Mouse (Mus musculus): Measurements from ENCODE around the gene Fam228b. TPM values are rescaled to one million over a fixed set of nuclear protein-coding genes. Genes with fewer than 3 reads are reported as not detected.
"Not testable (repeated sequence)": the region's sequence is repeated elsewhere in the genome, so short reads cannot be mapped to it uniquely, and the experiment has no call there.

Fam228b gene
- polyA plus RNA-seq, 1 experiment, result not detected

DNA sequence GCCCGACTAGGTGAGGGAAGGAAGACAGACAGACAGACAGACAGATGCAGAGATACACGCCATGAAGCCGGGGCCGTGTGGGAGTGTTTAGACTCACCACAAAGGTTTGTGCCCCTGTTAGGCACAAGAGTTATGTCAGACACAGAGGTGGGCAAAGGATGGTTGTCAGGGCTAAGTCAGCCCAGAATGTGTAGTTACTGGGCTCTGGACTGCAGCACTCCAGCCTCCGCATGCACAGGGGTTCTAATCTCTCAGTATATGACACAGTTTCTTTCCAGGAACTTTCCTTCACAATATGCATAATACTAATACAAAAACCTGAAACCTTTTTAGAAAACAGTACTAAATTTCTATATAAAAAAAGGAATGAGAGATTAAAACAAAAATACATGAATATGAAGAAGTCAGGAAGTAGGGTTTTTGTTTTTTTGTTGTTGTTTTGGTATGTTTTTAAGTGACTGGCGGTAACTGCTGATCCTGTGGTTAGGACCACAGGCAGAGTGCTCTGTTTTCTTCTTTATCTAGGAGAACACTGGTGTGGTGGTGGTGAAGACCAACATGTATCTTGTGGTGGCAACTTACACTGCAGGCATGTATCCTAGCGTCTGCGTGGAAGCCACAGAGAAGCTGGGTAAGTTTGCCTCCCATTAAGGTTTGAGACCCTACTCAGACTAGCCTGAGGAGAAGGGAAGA lies 6.0 kb upstream of the Fam228b start:
- 54% methylated on average over 8 of the region's 8 CpGs for WGBS
- Histone ChIP-seq H3K4me1 (ENCODE audit: control insufficient read depth, insufficient read depth, low read length) (no peaks in the 10 kb centered on the region), H3K4me3 (replicated peaks; ENCODE audit: control insufficient read depth, low read depth, low read length) (no peak overlapping the region), H3K27ac (ENCODE audit: control insufficient read depth, insufficient read depth, low read depth, low read length, poor library complexity) (no peak overlapping the region)
- TF ChIP-seq POLR2A (IDR thresholded peaks at IDR 0.05; ENCODE audit: borderline replicate concordance, control insufficient read depth, low read depth, low read length) (no peak), CTCF (IDR thresholded peaks at IDR 0.05; ENCODE audit: control insufficient read depth, insufficient read depth, low read length) (no peak)

GRCm38 (mm10) chr12:4769333-4769723 lies 261 bp upstream of the Fam228b start:
- no peaks in the 10 kb centered on the region for H3K4me1 ChIP-seq (ENCODE audit: control insufficient read depth, insufficient read depth, low read length)
- H3K27ac ChIP-seq (ENCODE audit: control insufficient read depth, insufficient read depth, low read depth, low read length, poor library complexity), result no peak overlapping the region
- WGBS, result 19% methylated on average over 13 of the region's 13 CpGs
- H3K4me3 ChIP-seq (replicated peaks; ENCODE audit: control insufficient read depth, low read depth, low read length), result peak overlapping the region; percentile 75
- TF ChIP-seq POLR2A (IDR thresholded peaks at IDR 0.05; ENCODE audit: borderline replicate concordance, control insufficient read depth, low read depth, low read length) (no peak), CTCF (IDR thresholded peaks at IDR 0.05; ENCODE audit: control insufficient read depth, insufficient read depth, low read length) (no peak)

- Histone ChIP-seq H3K4me3 (replicated peaks; ENCODE audit: control insufficient read depth, low read depth, low read length) (no peak overlapping the region), H3K4me1 (ENCODE audit: control insufficient read depth, insufficient read depth, low read length) (no peaks in the 10 kb centered on the region), H3K27ac (ENCODE audit: control insufficient read depth, insufficient read depth, low read depth, low read length, poor library complexity) (no peak overlapping the region)
- WGBS, result 88% methylated on average over 1 of the region's 1 CpGs
- TF ChIP-seq POLR2A (IDR thresholded peaks at IDR 0.05; ENCODE audit: borderline replicate concordance, control insufficient read depth, low read depth, low read length), result no peak
- no peak for TF ChIP-seq CTCF (IDR thresholded peaks at IDR 0.05; ENCODE audit: control insufficient read depth, insufficient read depth, low read length)
Measured at GRCm38 (mm10) chr12:4757060-4757459, 12.0 kb downstream of the Fam228b start.

GRCm38 (mm10) chr12:4754451-4754850 lies 14.6 kb downstream of the Fam228b start:
- H3K4me3 ChIP-seq (replicated peaks; ENCODE audit: control insufficient read depth, low read depth, low read length); H3K27ac ChIP-seq (ENCODE audit: control insufficient read depth, insufficient read depth, low read depth, low read length, poor library complexity); H3K4me1 ChIP-seq (ENCODE audit: control insufficient read depth, insufficient read depth, low read length): not testable (repeated sequence)
- WGBS, result 90% methylated on average over 4 of the region's 4 CpGs

- no peak for TF ChIP-seq CTCF (IDR thresholded peaks at IDR 0.05; ENCODE audit: control insufficient read depth, insufficient read depth, low read length)
- TF ChIP-seq POLR2A (IDR thresholded peaks at IDR 0.05; ENCODE audit: borderline replicate concordance, control insufficient read depth, low read depth, low read length), result no peak
- Histone ChIP-seq H3K27ac (ENCODE audit: control insufficient read depth, insufficient read depth, low read depth, low read length, poor library complexity) (no peak overlapping the region), H3K4me3 (replicated peaks; ENCODE audit: control insufficient read depth, low read depth, low read length) (no peak overlapping the region), H3K4me1 (ENCODE audit: control insufficient read depth, insufficient read depth, low read length) (no peaks in the 10 kb centered on the region)
- WGBS, result 88% methylated on average over 10 of the region's 10 CpGs
Measured at GRCm38 (mm10) chr12:4744486-4744885, 24.6 kb downstream of the Fam228b start.

GRCm38 (mm10) chr12:4742183-4742582 lies 26.9 kb downstream of the Fam228b start:
- no peak overlapping the region for H3K4me3 ChIP-seq (replicated peaks; ENCODE audit: control insufficient read depth, low read depth, low read length)
- no peak overlapping the region for H3K27ac ChIP-seq (ENCODE audit: control insufficient read depth, insufficient read depth, low read depth, low read length, poor library complexity)
- WGBS, result 77% methylated on average over 3 of the region's 3 CpGs
- TF ChIP-seq CTCF (IDR thresholded peaks at IDR 0.05; ENCODE audit: control insufficient read depth, insufficient read depth, low read length) (no peak), POLR2A (IDR thresholded peaks at IDR 0.05; ENCODE audit: borderline replicate concordance, control insufficient read depth, low read depth, low read length) (no peak)
- no peaks in the 10 kb centered on the region for H3K4me1 ChIP-seq (ENCODE audit: control insufficient read depth, insufficient read depth, low read length)

DNA sequence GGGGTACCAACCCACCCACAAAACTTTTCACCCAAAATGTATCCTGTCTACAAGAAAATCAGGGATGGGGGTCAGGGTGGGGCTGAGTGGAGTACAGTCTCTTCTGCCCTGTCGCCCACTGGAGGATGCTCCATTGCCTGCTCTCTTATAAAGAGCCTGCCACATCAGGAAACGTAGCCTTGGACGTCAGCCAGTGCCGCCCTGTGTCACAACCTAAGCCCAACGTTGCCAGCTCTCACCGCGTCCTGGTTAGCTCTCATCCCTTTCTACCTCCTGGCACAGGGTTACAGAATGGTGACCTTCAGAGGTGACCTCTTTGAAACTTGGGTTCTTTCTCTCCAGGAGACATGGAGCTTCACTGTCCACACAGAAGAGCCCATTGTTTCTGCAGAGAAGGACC lies 28.2 kb downstream of the Fam228b start:
- no peak overlapping the region for H3K27ac ChIP-seq (ENCODE audit: control insufficient read depth, insufficient read depth, low read depth, low read length, poor library complexity)
- H3K4me1 ChIP-seq (ENCODE audit: control insufficient read depth, insufficient read depth, low read length), result no peaks in the 10 kb centered on the region
- WGBS, result 47% methylated on average over 7 of the region's 7 CpGs
- no peak for TF ChIP-seq CTCF (IDR thresholded peaks at IDR 0.05; ENCODE audit: control insufficient read depth, insufficient read depth, low read length)
- TF ChIP-seq POLR2A (IDR thresholded peaks at IDR 0.05; ENCODE audit: borderline replicate concordance, control insufficient read depth, low read depth, low read length), result no peak
- no peak overlapping the region for H3K4me3 ChIP-seq (replicated peaks; ENCODE audit: control insufficient read depth, low read depth, low read length)

DNA sequence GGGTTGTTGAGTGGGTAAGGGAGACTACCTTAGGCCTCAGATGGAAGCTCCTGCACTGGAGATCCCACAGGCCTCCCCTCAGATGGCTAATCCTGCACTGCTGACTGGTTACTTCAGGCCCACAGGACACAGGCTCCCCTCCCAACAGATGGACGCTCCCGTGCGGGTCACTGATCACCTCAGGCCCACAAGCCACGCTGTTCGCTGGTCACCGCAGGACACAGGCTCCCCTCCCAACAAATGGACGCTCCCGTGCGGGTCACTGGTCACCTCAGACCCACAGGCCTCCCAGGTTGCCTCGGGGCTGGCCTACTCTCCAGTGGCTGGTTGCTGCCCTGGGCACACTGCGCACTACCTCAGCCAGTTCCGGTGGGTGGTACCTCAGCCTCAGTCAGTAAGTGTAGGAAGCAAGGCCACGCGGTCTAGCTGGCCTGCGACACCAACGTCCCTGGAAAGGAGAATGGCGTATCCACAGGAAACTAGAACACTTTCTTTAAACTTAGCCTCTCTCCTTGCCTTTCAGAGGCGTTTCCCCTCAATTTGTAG lies 31.0 kb downstream of the Fam228b start, which contains the start of gene Fam228a:
TSS of gene Fam228a (minus strand) at position 400 of the 546 bp plus-strand sequence.
- TF ChIP-seq CTCF (IDR thresholded peaks at IDR 0.05; ENCODE audit: control insufficient read depth, insufficient read depth, low read length), result no peak
- no peak for TF ChIP-seq POLR2A (IDR thresholded peaks at IDR 0.05; ENCODE audit: borderline replicate concordance, control insufficient read depth, low read depth, low read length)
- WGBS, result 86% methylated on average over 18 of the region's 18 CpGs
- no peaks in the 10 kb centered on the region for H3K4me1 ChIP-seq (ENCODE audit: control insufficient read depth, insufficient read depth, low read length)

DNA sequence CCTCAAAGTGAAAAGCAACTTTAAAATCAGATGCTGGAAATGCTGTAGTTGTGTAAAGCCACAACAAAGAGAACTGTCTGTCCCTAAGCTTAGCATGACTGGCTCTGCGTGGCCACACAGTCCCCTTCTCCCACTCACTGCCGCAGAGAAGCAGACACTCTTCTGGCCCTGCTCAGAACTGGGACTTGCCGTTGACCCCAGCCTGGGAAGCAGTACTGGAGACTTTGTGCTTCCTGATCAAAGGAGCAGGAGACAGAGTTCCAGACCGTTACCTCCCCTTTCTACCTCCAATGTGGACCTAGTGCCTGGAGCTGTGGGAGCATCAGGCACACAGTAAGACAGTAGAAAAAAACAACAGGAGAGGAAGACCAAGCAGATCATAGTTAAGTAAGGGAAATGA lies 36.7 kb downstream of the Fam228b start:
- H3K4me3 ChIP-seq (replicated peaks; ENCODE audit: control insufficient read depth, low read depth, low read length), result no peak overlapping the region
- H3K27ac ChIP-seq (ENCODE audit: control insufficient read depth, insufficient read depth, low read depth, low read length, poor library complexity), result no peak overlapping the region
- WGBS, result 70% methylated on average over 4 of the region's 4 CpGs
- H3K4me1 ChIP-seq (ENCODE audit: control insufficient read depth, insufficient read depth, low read length), result no peaks in the 10 kb centered on the region
- no peak for TF ChIP-seq CTCF (IDR thresholded peaks at IDR 0.05; ENCODE audit: control insufficient read depth, insufficient read depth, low read length)
- no peak for TF ChIP-seq POLR2A (IDR thresholded peaks at IDR 0.05; ENCODE audit: borderline replicate concordance, control insufficient read depth, low read depth, low read length)

More for the DNA sequence above, 31.0 kb downstream of the Fam228b start, which contains the start of gene Fam228a:
- H3K27ac ChIP-seq (ENCODE audit: control insufficient read depth, insufficient read depth, low read depth, low read length, poor library complexity), result no peak within 1 kb of the TSS
- no peak within 1 kb of the TSS for H3K4me3 ChIP-seq (replicated peaks; ENCODE audit: control insufficient read depth, low read depth, low read length)

Data from bone marrow, adult 2 months (tissue).